Mouse (Mus musculus): Measurements from ENCODE around the gene Ddx55. TPM values are rescaled to one million over a fixed set of nuclear protein-coding genes. Genes with fewer than 3 reads are reported as not detected.

Ddx55 gene
- polyA plus RNA-seq, 1 experiment from 2014 or later, result 18.5 TPM

DNA sequence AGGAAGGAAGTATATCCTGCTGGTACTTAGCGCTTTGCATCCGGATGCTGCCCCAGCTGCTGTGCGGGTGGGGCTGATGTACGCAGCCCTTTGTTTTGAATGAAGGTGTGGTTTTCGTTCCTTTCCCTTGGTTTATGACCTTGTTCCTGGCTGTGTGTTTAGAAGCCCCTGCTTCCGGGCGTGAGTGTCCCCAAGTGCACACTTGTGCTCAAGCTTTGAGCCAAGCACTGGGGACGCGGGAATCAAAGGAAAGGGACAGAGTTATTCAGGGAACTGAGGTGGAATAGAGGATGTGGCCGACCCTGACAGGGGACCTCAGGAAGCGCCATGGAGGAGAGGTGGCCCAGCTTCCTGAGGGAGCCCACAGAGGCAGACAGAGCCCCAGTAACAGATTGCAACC lies 62.0 kb downstream of the Ddx55 start:
- Histone ChIP-seq H3K27me3 (no peaks in the 10 kb centered on the region), H3K9me3 (no peaks in the 10 kb centered on the region), H3K36me3 (peaks cover 37% of the 10 kb centered on the region), H3K4me3 (replicated peaks) (no peak overlapping the region), H3K9ac (replicated peaks) (no peak overlapping the region), H3K4me1 (replicated peaks) (no peaks in the 10 kb centered on the region), H3K27ac (no peak overlapping the region), H3K4me2 (no peak overlapping the region)
- no peak for ATAC-seq (ENCODE audit: insufficient number of reproducible peaks, insufficient read depth, low FRiP score, low TSS enrichment, low read depth)
- WGBS, result 83% methylated on average over 11 of the region's 11 CpGs

DNA sequence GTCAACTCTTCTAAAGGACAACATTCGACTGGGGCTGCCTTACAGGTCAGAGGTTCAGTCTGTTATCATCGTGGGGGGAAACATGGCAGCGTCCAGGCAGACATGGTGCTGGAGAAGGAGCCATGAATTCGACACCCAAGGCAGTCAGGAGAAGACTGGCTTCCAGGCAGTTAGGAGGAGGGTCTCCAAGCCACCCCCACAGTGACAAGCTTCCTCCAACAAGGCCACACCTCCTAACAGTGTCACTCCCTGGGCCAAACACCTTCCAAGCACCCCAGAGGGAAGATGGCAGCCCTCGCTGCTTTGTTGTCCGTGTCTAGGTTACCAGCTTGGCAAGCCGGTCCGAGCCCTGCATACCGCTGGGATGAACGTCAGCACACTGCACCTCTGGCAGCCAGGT lies 66.0 kb downstream of the Ddx55 start:
- Histone ChIP-seq H3K4me3 (replicated peaks) (no peak overlapping the region), H3K9me3 (no peaks in the 10 kb centered on the region), H3K27ac (no peak overlapping the region), H3K36me3 (peaks cover 17% of the 10 kb centered on the region; the same call in 1 of the 2 replicates), H3K4me1 (replicated peaks) (no peaks in the 10 kb centered on the region), H3K4me2 (no peak overlapping the region), H3K27me3 (no peaks in the 10 kb centered on the region), H3K9ac (replicated peaks) (no peak overlapping the region)
- 86% methylated on average over 10 of the region's 10 CpGs for WGBS
- ATAC-seq (ENCODE audit: insufficient number of reproducible peaks, insufficient read depth, low FRiP score, low TSS enrichment, low read depth), result no peak

Other genes with a start within 250 kb of the Ddx55 start
- gene Mphosph9, start 224.9 kb upstream of the Ddx55 start, polyA plus RNA-seq (2016; fragmentation: Nextera tagmentation; extraction: Ambion mirVana), result 18.8 and 19.7 TPM in 2 replicates
- gene 2810006K23Rik, start 224.8 kb upstream of the Ddx55 start, polyA plus RNA-seq (2016; fragmentation: Nextera tagmentation; extraction: Ambion mirVana), result 15.8 and 17.2 TPM in 2 replicates
- gene Cdk2ap1, start 189.8 kb upstream of the Ddx55 start, polyA plus RNA-seq (2016; fragmentation: Nextera tagmentation; extraction: Ambion mirVana), result 68.4 and 218 TPM in 2 replicates
- 89.0 and 109 TPM in 2 replicates for gene Sbno1, start 126.9 kb upstream of the Ddx55 start, polyA plus RNA-seq (2016; fragmentation: Nextera tagmentation; extraction: Ambion mirVana)
- 49.8 and 60.6 TPM in 2 replicates for gene Kmt5a, start 112.9 kb upstream of the Ddx55 start, polyA plus RNA-seq (2016; fragmentation: Nextera tagmentation; extraction: Ambion mirVana)
- gene Rilpl2, start 74.5 kb upstream of the Ddx55 start, polyA plus RNA-seq (2016; fragmentation: Nextera tagmentation; extraction: Ambion mirVana), result 28.3 and 31.4 TPM in 2 replicates
- gene Snrnp35, start 69.7 kb upstream of the Ddx55 start, polyA plus RNA-seq (2016; fragmentation: Nextera tagmentation; extraction: Ambion mirVana), result 27.0 and 30.5 TPM in 2 replicates
- gene Rilpl1, start 21.5 kb upstream of the Ddx55 start, polyA plus RNA-seq (2016; fragmentation: Nextera tagmentation; extraction: Ambion mirVana), result 27.5 and 31.5 TPM in 2 replicates
- 484 and 497 TPM in 2 replicates for gene Tmed2, start 12.2 kb upstream of the Ddx55 start, polyA plus RNA-seq (2016; fragmentation: Nextera tagmentation; extraction: Ambion mirVana)
- gene Eif2b1, start 26.3 kb downstream of the Ddx55 start, polyA plus RNA-seq (2016; fragmentation: Nextera tagmentation; extraction: Ambion mirVana), result 71.2 and 74.7 TPM in 2 replicates
- gene Gtf2h3, start 26.3 kb downstream of the Ddx55 start, polyA plus RNA-seq (2016; fragmentation: Nextera tagmentation; extraction: Ambion mirVana), result 86.6 and 90.0 TPM in 2 replicates
- 50.0 and 51.2 TPM in 2 replicates for gene Atp6v0a2, start 75.7 kb downstream of the Ddx55 start, polyA plus RNA-seq (2016; fragmentation: Nextera tagmentation; extraction: Ambion mirVana)
- 0.04 and 0.09 TPM in 2 replicates for gene Dnah10, start 172.2 kb downstream of the Ddx55 start, polyA plus RNA-seq (2016; fragmentation: Nextera tagmentation; extraction: Ambion mirVana)